Mouse (Mus musculus): ENCODE data around the gene Hsf2bp. TPM values are rescaled to one million over a fixed set of nuclear protein-coding genes. Genes with fewer than 3 reads are reported as not detected.

The Hsf2bp gene
- polyA plus RNA-seq, 1 experiment = 5.1 TPM

GRCm38 (mm10) chr17:32034322-32034721 lies 1.8 kb downstream of the Hsf2bp start:
- Histone ChIP-seq H3K36me3 (ENCODE audit: control insufficient read depth, insufficient read depth, low read length) (no peaks in the 10 kb centered on the region), H3K4me1 (ENCODE audit: control insufficient read depth, insufficient read depth, low read length) (no peaks in the 10 kb centered on the region), H3K4me3 (ENCODE audit: insufficient read depth, low read depth, low read length) (no peak overlapping the region), H3K27me3 (replicated peaks; ENCODE audit: control insufficient read depth, insufficient read depth, low read length) (no peaks in the 10 kb centered on the region), H3K27ac (ENCODE audit: insufficient read depth, low read depth, low read length) (no peak overlapping the region)
- 92% methylated on average over 23 of the region's 23 CpGs for WGBS
- no peak for DNase-seq
- TF ChIP-seq POLR2A (IDR thresholded peaks at IDR 0.05; ENCODE audit: low read depth, low read length) = no peak
- TF ChIP-seq CTCF (conservative IDR thresholded peaks at IDR 0.05; ENCODE audit: insufficient read depth, insufficient read length, low read depth, low read length) = no peak

- H3K27me3 ChIP-seq (replicated peaks; ENCODE audit: control insufficient read depth, insufficient read depth, low read length) = no peaks in the 10 kb centered on the region
- 61% methylated on average over 7 of the region's 7 CpGs for WGBS
- no peak overlapping the region for H3K27ac ChIP-seq (ENCODE audit: insufficient read depth, low read depth, low read length)
- TF ChIP-seq POLR2A (IDR thresholded peaks at IDR 0.05; ENCODE audit: low read depth, low read length) (no peak), CTCF (conservative IDR thresholded peaks at IDR 0.05; ENCODE audit: insufficient read depth, insufficient read length, low read depth, low read length) (no peak)
- H3K4me1 ChIP-seq (ENCODE audit: control insufficient read depth, insufficient read depth, low read length) = no peaks in the 10 kb centered on the region
- H3K4me3 ChIP-seq (ENCODE audit: insufficient read depth, low read depth, low read length) = no peak overlapping the region
- H3K36me3 ChIP-seq (ENCODE audit: control insufficient read depth, insufficient read depth, low read length) = no peaks in the 10 kb centered on the region
- no peak for DNase-seq
Measured at GRCm38 (mm10) chr17:32031684-32032083, 4.5 kb downstream of the Hsf2bp start.

DNA sequence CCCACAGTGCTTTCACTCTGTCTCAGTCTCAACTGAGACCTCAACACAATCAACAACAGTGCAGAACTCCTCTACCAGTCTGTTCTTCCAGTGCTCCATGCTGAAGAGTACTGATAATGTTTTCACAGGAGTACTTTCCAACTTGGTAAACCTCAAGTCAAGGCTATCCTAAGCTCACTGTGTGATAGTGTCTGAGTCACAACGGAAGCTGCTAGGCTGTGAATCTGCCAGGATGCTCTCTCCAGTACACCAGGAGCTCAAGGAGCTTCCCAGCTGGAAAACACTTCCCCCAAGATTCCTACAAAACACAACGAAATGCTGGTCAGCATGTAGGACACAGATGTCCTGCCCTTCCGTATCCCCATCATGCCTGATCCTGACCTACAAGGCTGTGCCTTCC lies 7.8 kb downstream of the Hsf2bp start:
- Histone ChIP-seq H3K36me3 (ENCODE audit: control insufficient read depth, insufficient read depth, low read length) (no peaks in the 10 kb centered on the region), H3K4me1 (ENCODE audit: control insufficient read depth, insufficient read depth, low read length) (peaks cover 13% of the 10 kb centered on the region; the same call in 1 of the 2 replicates), H3K27me3 (replicated peaks; ENCODE audit: control insufficient read depth, insufficient read depth, low read length) (no peaks in the 10 kb centered on the region), H3K27ac (ENCODE audit: insufficient read depth, low read depth, low read length) (no peak overlapping the region), H3K4me3 (ENCODE audit: insufficient read depth, low read depth, low read length) (no peak overlapping the region)
- no peak for DNase-seq
- TF ChIP-seq CTCF (conservative IDR thresholded peaks at IDR 0.05; ENCODE audit: insufficient read depth, insufficient read length, low read depth, low read length) (no peak), POLR2A (IDR thresholded peaks at IDR 0.05; ENCODE audit: low read depth, low read length) (no peak)
- 89% methylated on average over 3 of the region's 3 CpGs for WGBS

- Histone ChIP-seq H3K27ac (ENCODE audit: insufficient read depth, low read depth, low read length) (no peak overlapping the region), H3K4me1 (ENCODE audit: control insufficient read depth, insufficient read depth, low read length) (peaks cover 19% of the 10 kb centered on the region), H3K27me3 (replicated peaks; ENCODE audit: control insufficient read depth, insufficient read depth, low read length) (no peaks in the 10 kb centered on the region), H3K36me3 (ENCODE audit: control insufficient read depth, insufficient read depth, low read length) (no peaks in the 10 kb centered on the region), H3K4me3 (ENCODE audit: insufficient read depth, low read depth, low read length) (no peak overlapping the region)
- 35% methylated on average over 3 of the region's 3 CpGs for WGBS
- 0 out of 2 replicates have a peak, but pooled peaks have one; percentile 17 for TF ChIP-seq CTCF (conservative IDR thresholded peaks at IDR 0.05; ENCODE audit: insufficient read depth, insufficient read length, low read depth, low read length)
- TF ChIP-seq POLR2A (IDR thresholded peaks at IDR 0.05; ENCODE audit: low read depth, low read length) = no peak
- DNase-seq = peak; percentile 65
Measured at GRCm38 (mm10) chr17:32027666-32028065, 8.5 kb downstream of the Hsf2bp start.

DNA sequence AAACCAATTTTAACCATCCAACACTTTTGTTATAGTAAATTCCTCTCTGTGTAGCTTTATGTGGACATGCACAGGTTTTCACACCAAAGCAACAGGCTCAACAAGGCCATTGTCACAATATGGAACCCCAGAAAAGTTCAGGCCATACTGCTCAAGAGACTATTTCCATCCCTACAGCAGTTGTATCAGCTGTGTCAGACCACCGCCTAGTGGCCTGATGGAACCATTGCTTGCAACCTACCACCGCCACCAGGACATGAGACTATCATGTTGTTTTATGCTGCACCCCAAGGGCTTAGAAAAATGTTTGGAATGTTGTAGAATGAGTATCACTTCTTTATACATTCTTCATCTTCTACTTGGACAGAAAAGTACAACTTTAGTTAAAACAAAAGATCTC lies 10.8 kb downstream of the Hsf2bp start:
- TF ChIP-seq CTCF (conservative IDR thresholded peaks at IDR 0.05; ENCODE audit: insufficient read depth, insufficient read length, low read depth, low read length) (peak; percentile 97), POLR2A (IDR thresholded peaks at IDR 0.05; ENCODE audit: low read depth, low read length) (no peak)
- peaks cover 28% of the 10 kb centered on the region for H3K4me1 ChIP-seq (ENCODE audit: control insufficient read depth, insufficient read depth, low read length)
- H3K27ac ChIP-seq (ENCODE audit: insufficient read depth, low read depth, low read length) = no peak overlapping the region
- DNase-seq = peak; percentile 84
- no peaks in the 10 kb centered on the region for H3K36me3 ChIP-seq (ENCODE audit: control insufficient read depth, insufficient read depth, low read length)
- H3K4me3 ChIP-seq (ENCODE audit: insufficient read depth, low read depth, low read length) = no peak overlapping the region
- no peaks in the 10 kb centered on the region for H3K27me3 ChIP-seq (replicated peaks; ENCODE audit: control insufficient read depth, insufficient read depth, low read length)
- WGBS = 5% methylated on average over 2 of the region's 2 CpGs

GRCm38 (mm10) chr17:32024671-32025073 lies 11.5 kb downstream of the Hsf2bp start:
- peak; percentile 86 for DNase-seq
- H3K4me3 ChIP-seq (ENCODE audit: insufficient read depth, low read depth, low read length) = no peak overlapping the region
- peaks cover 28% of the 10 kb centered on the region for H3K4me1 ChIP-seq (ENCODE audit: control insufficient read depth, insufficient read depth, low read length)
- no peaks in the 10 kb centered on the region for H3K27me3 ChIP-seq (replicated peaks; ENCODE audit: control insufficient read depth, insufficient read depth, low read length)
- WGBS = 33% methylated on average over 5 of the region's 5 CpGs
- H3K27ac ChIP-seq (ENCODE audit: insufficient read depth, low read depth, low read length) = no peak overlapping the region
- no peak for TF ChIP-seq POLR2A (IDR thresholded peaks at IDR 0.05; ENCODE audit: low read depth, low read length)
- TF ChIP-seq CTCF (conservative IDR thresholded peaks at IDR 0.05; ENCODE audit: insufficient read depth, insufficient read length, low read depth, low read length) = no peak
- H3K36me3 ChIP-seq (ENCODE audit: control insufficient read depth, insufficient read depth, low read length) = no peaks in the 10 kb centered on the region

DNA sequence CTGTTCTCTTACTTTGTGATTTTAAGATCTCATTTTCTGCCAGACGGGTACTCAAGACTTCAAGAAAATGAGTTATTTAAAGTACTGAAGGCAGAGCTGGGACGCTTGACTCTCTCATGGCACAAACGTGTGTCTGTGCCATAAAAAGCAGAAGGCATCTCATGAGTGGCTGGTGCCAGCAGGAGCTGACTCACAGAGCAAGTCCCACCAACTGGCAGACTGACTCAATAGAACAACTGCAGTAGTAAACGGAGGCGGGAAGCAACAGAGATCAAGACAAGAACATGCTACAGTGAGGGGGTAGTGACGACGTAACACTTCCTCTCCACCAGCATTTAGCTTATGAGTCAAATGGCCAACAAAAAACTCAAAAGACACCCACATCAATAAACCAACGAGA lies 13.1 kb downstream of the Hsf2bp start:
- TF ChIP-seq CTCF (conservative IDR thresholded peaks at IDR 0.05; ENCODE audit: insufficient read depth, insufficient read length, low read depth, low read length) (no peak), POLR2A (IDR thresholded peaks at IDR 0.05; ENCODE audit: low read depth, low read length) (no peak)
- H3K36me3 ChIP-seq (ENCODE audit: control insufficient read depth, insufficient read depth, low read length) = no peaks in the 10 kb centered on the region
- peak overlapping the region; percentile 88; the same call in 1 of the 2 replicates for H3K27ac ChIP-seq (ENCODE audit: insufficient read depth, low read depth, low read length)
- H3K4me3 ChIP-seq (ENCODE audit: insufficient read depth, low read depth, low read length) = no peak overlapping the region
- peaks cover 31% of the 10 kb centered on the region for H3K4me1 ChIP-seq (ENCODE audit: control insufficient read depth, insufficient read depth, low read length)
- WGBS = 61% methylated on average over 8 of the region's 8 CpGs
- DNase-seq = no peak
- no peaks in the 10 kb centered on the region for H3K27me3 ChIP-seq (replicated peaks; ENCODE audit: control insufficient read depth, insufficient read depth, low read length)

All from kidney, adult 2 months (tissue).